In genomic region chr7:45917004-45917704, GRCm38 (mm10) we compare ENCODE assay signal across 7 mouse cellular contexts. TPM values are rescaled to one million over a fixed set of nuclear protein-coding genes. Genes with fewer than 3 reads are reported as not detected.
A peak's percentile ranks its signal among the peaks of the same experiment; 100 is the strongest.
DNase-seq lines count a peak whose midpoint lies in the region; ATAC-seq and TF ChIP-seq lines count a peak whose summit lies in the region.

No protein-coding gene starts in this region.

- DNase-seq in testis, postnatal 10 days (ENCODE audit: low spot score): no peak
- no peak for DNase-seq in forebrain, embryonic 14.5 days (ENCODE audit: low spot score)
- no peak for DNase-seq in cerebellum, postnatal 14 days
- no peak for DNase-seq in left cerebral cortex, adult 9 months (ENCODE audit: low spot score in 2 of 2)

- H3K4me2 ChIP-seq in forebrain, embryonic 14.5 days (ENCODE audit: low read length): peak overlapping the region; percentile 50
- peak overlapping the region; percentile 65 for H3K4me2 ChIP-seq in limb, embryonic 13.5 days (replicated peaks)
- peak overlapping the region; percentile 46 for H3K4me2 ChIP-seq in stomach, embryonic 14.5 days (replicated peaks; ENCODE audit: low read depth, low read length)

- no peak overlapping the region for H3K4me3 ChIP-seq in testis, adult 2 months (ENCODE audit: control insufficient read depth, low read depth, low read length)
- peak overlapping the region; percentile 23 for H3K4me3 ChIP-seq in forebrain, embryonic 14.5 days (ENCODE audit: low read depth, low read length)
- peak overlapping the region; percentile 37 for H3K4me3 ChIP-seq in limb, embryonic 13.5 days
- peak overlapping the region; percentile 12 for H3K4me3 ChIP-seq in stomach, embryonic 14.5 days (ENCODE audit: low read depth, low read length)

- peaks cover 19% of the 10 kb centered on the region for H3K4me1 ChIP-seq in testis, adult 2 months (ENCODE audit: control insufficient read depth, insufficient read depth, low read length)
- peaks cover 17% of the 10 kb centered on the region for H3K4me1 ChIP-seq in forebrain, embryonic 14.5 days (ENCODE audit: control insufficient read depth, insufficient read depth, low read length)
- H3K4me1 ChIP-seq in limb, embryonic 13.5 days: peaks cover 63% of the 10 kb centered on the region
- peaks cover 50% of the 10 kb centered on the region for H3K4me1 ChIP-seq in stomach, embryonic 14.5 days (ENCODE audit: control insufficient read depth, insufficient read depth, low read length)

- no peak for TF ChIP-seq CTCF in testis, adult 2 months (IDR thresholded peaks at IDR 0.05; ENCODE audit: control insufficient read depth, insufficient read depth, insufficient replicate concordance, low read depth, low read length)

- ATAC-seq in forebrain, embryonic 14.5 days: peak; percentile 49; the same call in 1 of the 2 replicates
- peak; percentile 9 for ATAC-seq in limb, embryonic 13.5 days (ENCODE audit: low FRiP score, low read depth)
- ATAC-seq in stomach, embryonic 14.5 days (ENCODE audit: insufficient number of reproducible peaks, insufficient read depth, low FRiP score, low read depth): peak; percentile 10; the same call in 1 of the 2 replicates

- no peak for TF ChIP-seq POLR2A in testis, adult 2 months (IDR thresholded peaks at IDR 0.05; ENCODE audit: control insufficient read depth, low read depth, low read length)

- H3K9ac ChIP-seq in forebrain, embryonic 14.5 days (ENCODE audit: low read length): peak overlapping the region; percentile 54
- H3K9ac ChIP-seq in limb, embryonic 13.5 days: peak overlapping the region; percentile 60
- H3K9ac ChIP-seq in stomach, embryonic 14.5 days (replicated peaks; ENCODE audit: low read depth, low read length): no peak overlapping the region; the same call in 1 of the 2 replicates

- H3K9me3 ChIP-seq in forebrain, embryonic 14.5 days (replicated peaks; ENCODE audit: control insufficient read depth, low read length): no peaks in the 10 kb centered on the region
- no peaks in the 10 kb centered on the region for H3K9me3 ChIP-seq in limb, embryonic 13.5 days
- H3K9me3 ChIP-seq in stomach, embryonic 14.5 days (ENCODE audit: control insufficient read depth, low read depth, low read length): no peaks in the 10 kb centered on the region

- peak overlapping the region; percentile 22 for H3K27ac ChIP-seq in testis, adult 2 months (ENCODE audit: control insufficient read depth, insufficient read depth, low read depth, low read length)
- peak overlapping the region; percentile 87 for H3K27ac ChIP-seq in forebrain, embryonic 14.5 days (ENCODE audit: low read depth, low read length)
- peak overlapping the region; percentile 93 for H3K27ac ChIP-seq in limb, embryonic 13.5 days
- peak overlapping the region; percentile 91 for H3K27ac ChIP-seq in stomach, embryonic 14.5 days (ENCODE audit: low read length)

- H3K36me3 ChIP-seq in testis, adult 2 months (ENCODE audit: control insufficient read depth, insufficient read depth, low read length): no peaks in the 10 kb centered on the region
- no peaks in the 10 kb centered on the region for H3K36me3 ChIP-seq in forebrain, embryonic 14.5 days (ENCODE audit: control insufficient read depth, insufficient read depth, low read length)
- peaks cover 9% of the 10 kb centered on the region for H3K36me3 ChIP-seq in limb, embryonic 13.5 days
- peaks cover 10% of the 10 kb centered on the region; the same call in 1 of the 2 replicates for H3K36me3 ChIP-seq in stomach, embryonic 14.5 days (ENCODE audit: control insufficient read depth, insufficient read depth, low read length)

- H3K27me3 ChIP-seq in testis, adult 2 months (ENCODE audit: control insufficient read depth, insufficient read depth, low read length): no peaks in the 10 kb centered on the region
- H3K27me3 ChIP-seq in forebrain, embryonic 14.5 days (replicated peaks; ENCODE audit: control insufficient read depth, insufficient read depth, low read length): no peaks in the 10 kb centered on the region
- H3K27me3 ChIP-seq in limb, embryonic 13.5 days: no peaks in the 10 kb centered on the region
- no peaks in the 10 kb centered on the region for H3K27me3 ChIP-seq in stomach, embryonic 14.5 days (ENCODE audit: control insufficient read depth, insufficient read depth, low read length)

- 38% methylated on average over 12 of the region's 13 CpGs for whole genome bisulfite sequencing in forebrain, embryonic 14.5 days
- 19% methylated on average over 13 of the region's 13 CpGs for WGBS in limb, embryonic 13.5 days
- WGBS in stomach, embryonic 14.5 days: 9% methylated on average over 13 of the region's 13 CpGs

RNA-seq across cellular contexts. Expression of gene Emp3, which starts 4.0 kb away (rescaled TPM):
- 80.7 and 85.0 TPM in 2 replicates for polyA plus RNA-seq in testis, adult 2 months (2012; rRNA removed)
- 27.9 and 32.8 TPM in 2 replicates for polyA plus RNA-seq in forebrain, embryonic 14.5 days (2014; fragmentation: Nextera tagmentation; extraction: Ambion mirVana)
- 181 and 186 TPM in 2 replicates for polyA plus RNA-seq in limb, embryonic 13.5 days (2015; fragmentation: Nextera tagmentation; extraction: Ambion mirVana)
- polyA plus RNA-seq in stomach, embryonic 14.5 days (2014; fragmentation: Nextera tagmentation; extraction: Ambion mirVana): 263 and 295 TPM in 2 replicates

RNA-seq across cellular contexts. Expression of gene Ccdc114, which starts 6.7 kb away (rescaled TPM):
- polyA plus RNA-seq in testis, adult 2 months (2012; rRNA removed): 19.7 and 26.2 TPM in 2 replicates
- polyA plus RNA-seq in forebrain, embryonic 14.5 days (2014; fragmentation: Nextera tagmentation; extraction: Ambion mirVana): 2.6 and 2.7 TPM in 2 replicates
- 4.1 and 4.8 TPM in 2 replicates for polyA plus RNA-seq in limb, embryonic 13.5 days (2015; fragmentation: Nextera tagmentation; extraction: Ambion mirVana)
- 3.4 and 3.5 TPM in 2 replicates for polyA plus RNA-seq in stomach, embryonic 14.5 days (2014; fragmentation: Nextera tagmentation; extraction: Ambion mirVana)

RNA-seq across cellular contexts. Expression of gene Tmem143, which starts 20.4 kb away (rescaled TPM):
- 8.1 and 8.8 TPM in 2 replicates for polyA plus RNA-seq in testis, adult 2 months (2012; rRNA removed)
- polyA plus RNA-seq in forebrain, embryonic 14.5 days (2014; fragmentation: Nextera tagmentation; extraction: Ambion mirVana): 5.1 and 6.2 TPM in 2 replicates
- 4.9 and 5.2 TPM in 2 replicates for polyA plus RNA-seq in limb, embryonic 13.5 days (2015; fragmentation: Nextera tagmentation; extraction: Ambion mirVana)
- polyA plus RNA-seq in stomach, embryonic 14.5 days (2014; fragmentation: Nextera tagmentation; extraction: Ambion mirVana): 4.7 and 5.4 TPM in 2 replicates

RNA-seq across cellular contexts. Expression of gene Syngr4, which starts 20.6 kb away (rescaled TPM):
- polyA plus RNA-seq in testis, adult 2 months (2012; rRNA removed): 758 and 764 TPM in 2 replicates
- polyA plus RNA-seq in forebrain, embryonic 14.5 days (2014; fragmentation: Nextera tagmentation; extraction: Ambion mirVana): 0.51 and 0.55 TPM in 2 replicates
- polyA plus RNA-seq in limb, embryonic 13.5 days (2015; fragmentation: Nextera tagmentation; extraction: Ambion mirVana): 0.43 and 0.46 TPM in 2 replicates
- 0.45 and 0.65 TPM in 2 replicates for polyA plus RNA-seq in stomach, embryonic 14.5 days (2014; fragmentation: Nextera tagmentation; extraction: Ambion mirVana)

RNA-seq across cellular contexts. Expression of gene Grin2d, which starts 39.0 kb away (rescaled TPM):
- polyA plus RNA-seq in testis, adult 2 months (2012; rRNA removed): 21.1 and 22.3 TPM in 2 replicates
- polyA plus RNA-seq in forebrain, embryonic 14.5 days (2014; fragmentation: Nextera tagmentation; extraction: Ambion mirVana): 0.52 and 0.77 TPM in 2 replicates
- polyA plus RNA-seq in limb, embryonic 13.5 days (2015; fragmentation: Nextera tagmentation; extraction: Ambion mirVana): 0.43 and 0.59 TPM in 2 replicates
- polyA plus RNA-seq in stomach, embryonic 14.5 days (2014; fragmentation: Nextera tagmentation; extraction: Ambion mirVana): 0.29 and 0.48 TPM in 2 replicates

Comparison
In these comparisons a context has a peak if more than half of its experiments do, and no peak if none do; other contexts are left out.
1. H3K27ac ChIP-seq: peak in every context shown above with its lines; median percentile 93 in limb, embryonic 13.5 days; 91 in stomach, embryonic 14.5 days; 87 in forebrain, embryonic 14.5 days; 22 in testis, adult 2 months.